Mouse (Mus musculus): ENCODE measurements around the gene Metap1.

The Metap1 gene

DNA sequence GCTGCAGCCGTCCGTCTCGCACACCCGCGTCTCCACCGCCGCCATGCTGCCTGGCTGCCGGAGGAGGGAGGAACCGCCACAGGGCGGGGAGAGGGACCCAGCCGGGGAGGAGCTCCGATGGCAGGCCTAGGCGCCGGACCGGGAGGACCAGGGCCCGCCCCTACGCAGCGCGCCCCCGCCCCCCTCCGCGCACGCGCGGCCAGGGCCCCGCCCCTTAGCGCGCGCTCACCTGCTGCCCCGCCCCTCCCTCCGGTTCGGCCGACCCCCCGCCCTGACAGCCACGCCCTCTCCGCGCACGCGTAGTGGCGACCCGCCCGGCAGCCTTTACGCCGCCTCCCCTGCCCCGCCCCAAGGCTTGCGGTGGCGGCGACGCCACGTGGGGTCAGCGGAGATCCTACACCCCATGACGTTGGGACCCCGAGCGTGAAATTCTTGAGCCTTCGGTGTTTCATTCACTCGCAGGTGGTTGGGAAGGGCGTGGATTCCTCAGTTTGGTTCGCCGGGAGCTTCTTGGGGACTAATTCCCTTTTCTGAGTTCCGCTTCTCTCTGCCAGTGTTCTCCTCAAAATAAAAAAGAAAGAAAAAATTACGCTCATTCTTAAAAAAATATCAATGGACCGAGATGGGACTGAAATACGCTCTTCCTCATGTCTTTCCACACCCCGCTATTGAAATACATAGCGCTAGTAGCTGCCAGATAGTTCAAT is at the start of gene Metap1:
TSS of gene Metap1 (minus strand) at position 189 of the 707 bp plus-strand sequence.
- DNase-seq: peak; percentile 94

DNA sequence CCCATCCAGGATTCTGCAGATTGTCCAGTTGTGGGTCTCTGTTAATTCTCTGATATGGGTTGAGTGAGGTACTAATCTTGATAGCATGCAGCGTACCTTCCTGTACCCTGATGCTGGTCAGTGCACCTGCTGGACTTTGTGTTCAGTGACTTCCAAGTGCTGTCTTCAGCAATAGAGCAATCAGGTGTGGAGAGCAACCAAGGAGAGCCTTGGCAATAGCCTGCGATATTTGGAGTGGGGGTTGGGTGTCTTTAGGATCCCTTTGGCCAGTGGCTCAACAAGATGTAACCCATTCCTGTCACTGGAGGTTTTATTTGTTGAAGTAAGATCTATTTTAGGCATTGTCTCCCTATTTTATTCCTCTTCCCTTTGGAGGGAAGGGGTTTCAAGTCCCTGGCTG is 46.7 kb upstream of the Metap1 start:
- no peak for DNase-seq

DNA sequence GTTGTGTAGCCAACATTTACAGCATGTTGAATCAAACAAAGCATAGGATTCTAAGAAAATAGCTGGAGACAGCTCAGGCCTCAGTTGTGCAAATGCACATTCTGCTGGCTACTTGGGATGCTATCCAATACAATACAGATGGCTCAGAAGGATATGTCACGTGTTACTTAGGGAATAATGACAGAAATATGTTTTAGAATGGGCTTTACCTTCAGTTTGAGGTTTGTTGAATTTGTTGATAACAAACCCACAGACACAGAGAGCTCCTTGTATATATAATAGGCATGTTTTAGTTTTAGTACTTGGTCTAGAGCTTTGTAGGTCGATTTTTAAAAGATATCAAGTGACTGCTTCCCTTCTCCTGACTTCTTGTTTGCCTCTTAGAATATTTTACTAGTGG is 43.4 kb upstream of the Metap1 start:
- no peak for DNase-seq

DNA sequence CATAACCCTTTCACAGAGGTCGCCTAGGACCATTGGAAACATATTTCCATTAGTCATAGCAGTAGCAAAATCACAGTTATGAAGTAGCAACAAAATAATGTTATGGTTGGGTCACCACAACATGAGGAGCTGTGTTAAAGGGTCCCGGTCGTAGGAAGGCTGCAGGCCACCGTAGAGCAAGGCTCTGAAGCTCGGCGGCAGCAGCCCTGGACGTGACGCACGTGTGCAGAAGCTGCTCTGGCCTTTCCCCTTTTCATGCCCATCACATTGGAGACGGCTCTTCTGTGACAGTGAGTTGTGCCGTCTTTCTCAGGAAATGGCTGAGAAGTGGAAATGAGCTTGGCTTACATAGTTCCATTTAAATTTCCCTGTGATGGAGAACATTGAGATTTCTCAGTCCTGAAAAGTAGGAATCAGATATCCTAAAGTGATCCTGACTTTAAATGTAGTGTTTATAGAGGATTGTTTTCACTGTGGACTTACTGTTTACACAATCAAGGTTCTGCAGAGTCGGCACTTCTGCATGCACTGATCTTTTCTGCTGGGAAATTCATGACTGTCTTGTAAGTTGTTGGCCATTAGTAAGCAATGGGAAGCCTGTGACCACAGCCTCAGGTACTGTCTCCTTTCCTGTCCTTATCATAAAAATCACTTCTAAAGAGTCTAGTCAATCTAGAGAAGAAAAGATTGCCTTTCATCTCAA is 42.3 kb upstream of the Metap1 start:
- no peak for DNase-seq

DNA sequence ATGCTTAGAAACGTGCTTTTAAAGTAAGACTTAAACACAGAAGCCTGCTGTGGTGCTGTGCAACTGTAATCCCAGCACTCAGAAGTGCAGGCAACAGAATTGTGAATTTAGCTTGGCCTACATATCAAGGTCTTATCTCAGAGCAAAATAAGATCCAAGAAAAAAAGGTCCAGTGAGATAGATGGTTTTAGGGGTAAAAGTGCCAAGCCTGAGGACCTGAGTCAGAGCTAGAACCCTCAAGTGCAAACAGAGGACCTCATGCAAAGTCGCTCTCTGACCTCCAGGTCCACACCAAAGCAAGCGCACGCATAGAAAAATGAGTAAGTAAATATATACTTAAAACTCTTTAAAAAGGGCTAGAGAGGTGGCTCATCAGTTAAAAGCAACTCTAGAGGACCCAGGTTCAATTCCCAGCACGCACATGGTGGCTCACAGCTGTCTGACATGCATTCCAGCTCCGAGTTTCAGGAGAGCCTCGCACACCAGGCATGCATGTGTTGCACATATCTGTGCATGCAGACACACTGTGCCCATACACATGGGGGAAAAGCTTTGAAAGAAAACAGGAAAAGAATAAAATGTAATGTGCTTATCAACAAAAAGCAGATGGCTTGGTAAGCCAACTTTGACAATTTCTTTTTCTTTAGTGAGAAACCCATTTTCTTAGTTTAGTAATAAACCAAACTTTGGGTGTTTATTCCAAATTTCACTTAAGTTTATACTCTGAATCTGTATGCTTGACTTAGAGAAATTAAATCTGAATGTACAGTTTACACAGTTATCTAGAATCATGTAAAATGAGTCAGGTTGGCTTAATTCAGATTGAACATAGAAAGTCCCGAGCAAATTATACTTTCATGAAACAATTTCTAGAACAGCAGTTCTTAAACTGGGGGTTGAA is 41.5 kb upstream of the Metap1 start:
- no peak for DNase-seq

DNA sequence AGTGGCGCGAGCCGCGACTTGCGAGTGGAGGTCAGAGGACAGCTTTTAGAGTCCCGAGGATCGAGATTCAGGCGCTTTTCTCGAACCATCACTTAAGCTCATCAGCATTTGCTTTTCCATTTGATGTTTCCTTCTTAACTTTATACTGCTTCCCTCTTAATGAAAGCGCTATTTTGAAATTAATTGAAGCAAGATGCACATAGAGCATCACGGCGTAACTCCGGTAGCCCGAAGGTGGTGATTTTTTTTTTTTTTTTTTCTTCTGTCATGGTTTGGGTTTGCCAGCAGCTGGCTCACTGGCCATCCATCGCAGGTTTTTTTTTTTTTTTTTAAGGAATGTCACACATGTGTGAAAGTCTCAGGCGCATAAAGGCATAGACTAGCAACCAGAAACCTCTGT is 39.0 kb upstream of the Metap1 start:
- no peak for DNase-seq

DNA sequence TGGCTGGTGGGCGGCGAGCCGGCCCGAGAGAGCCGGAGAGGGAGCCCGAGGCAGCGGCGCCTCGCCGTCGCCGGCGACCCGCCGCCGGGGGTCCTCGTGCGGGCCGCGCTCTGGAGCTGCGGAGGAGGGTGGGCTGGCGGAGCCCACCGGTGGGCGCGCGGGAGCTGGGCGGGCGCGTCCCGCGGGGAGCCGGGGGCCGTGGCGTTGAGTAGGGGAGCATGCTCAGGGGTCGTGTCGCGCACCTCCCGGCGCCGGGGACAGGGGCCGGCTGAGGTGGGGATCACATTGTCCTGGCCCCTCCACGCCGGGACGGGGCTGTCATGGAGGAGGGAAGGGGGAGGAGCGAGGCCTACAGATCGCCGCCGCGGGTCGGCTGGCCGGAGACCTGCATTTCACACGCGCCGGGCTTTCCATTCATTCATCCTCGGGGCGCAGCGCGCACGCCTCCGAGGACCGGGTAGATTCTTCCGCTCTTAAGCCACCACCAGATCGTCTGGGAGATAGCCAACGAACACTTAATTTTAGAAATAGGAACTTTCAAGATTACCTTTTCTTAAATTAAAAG is 38.4 kb upstream of the Metap1 start:
- DNase-seq: peak; percentile 80

DNA sequence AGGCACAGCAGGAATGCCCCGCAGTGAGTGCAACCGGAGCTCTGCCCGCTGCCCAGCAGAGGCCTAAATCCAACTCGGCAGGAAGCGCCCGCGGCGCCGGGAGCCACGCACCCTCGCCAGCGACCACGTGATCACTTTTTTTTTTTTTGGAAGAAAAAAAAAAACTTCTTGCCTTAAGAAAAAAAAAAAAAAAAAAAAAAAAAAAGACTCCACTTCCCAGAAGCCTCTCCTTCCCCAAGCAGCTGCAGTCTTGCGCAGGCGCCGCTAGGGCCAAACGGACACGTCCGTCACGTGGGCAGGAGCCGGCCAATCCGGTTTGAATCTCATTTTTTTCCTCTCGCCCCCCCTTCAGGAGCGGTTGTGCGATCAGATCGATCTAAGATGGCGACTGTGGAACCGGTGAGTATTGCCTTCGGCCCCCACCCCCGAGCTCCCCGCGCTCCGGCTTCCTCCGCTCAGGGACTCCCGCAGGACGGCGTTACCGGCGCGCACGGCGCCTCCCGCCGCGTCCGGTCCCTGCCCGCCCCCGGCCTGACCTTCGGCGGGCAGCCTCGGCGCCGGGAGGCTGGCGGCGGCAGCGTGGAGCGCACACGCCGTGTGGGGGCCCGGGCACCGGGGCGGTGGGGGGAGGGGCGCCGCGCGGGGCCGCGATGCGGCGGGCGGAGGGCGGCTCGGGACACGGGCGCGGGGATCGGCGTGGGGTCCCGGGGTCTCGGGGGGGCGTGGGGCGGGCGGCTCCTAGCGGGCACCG is 37.8 kb upstream of the Metap1 start:
- peak; percentile 99 for DNase-seq

DNA sequence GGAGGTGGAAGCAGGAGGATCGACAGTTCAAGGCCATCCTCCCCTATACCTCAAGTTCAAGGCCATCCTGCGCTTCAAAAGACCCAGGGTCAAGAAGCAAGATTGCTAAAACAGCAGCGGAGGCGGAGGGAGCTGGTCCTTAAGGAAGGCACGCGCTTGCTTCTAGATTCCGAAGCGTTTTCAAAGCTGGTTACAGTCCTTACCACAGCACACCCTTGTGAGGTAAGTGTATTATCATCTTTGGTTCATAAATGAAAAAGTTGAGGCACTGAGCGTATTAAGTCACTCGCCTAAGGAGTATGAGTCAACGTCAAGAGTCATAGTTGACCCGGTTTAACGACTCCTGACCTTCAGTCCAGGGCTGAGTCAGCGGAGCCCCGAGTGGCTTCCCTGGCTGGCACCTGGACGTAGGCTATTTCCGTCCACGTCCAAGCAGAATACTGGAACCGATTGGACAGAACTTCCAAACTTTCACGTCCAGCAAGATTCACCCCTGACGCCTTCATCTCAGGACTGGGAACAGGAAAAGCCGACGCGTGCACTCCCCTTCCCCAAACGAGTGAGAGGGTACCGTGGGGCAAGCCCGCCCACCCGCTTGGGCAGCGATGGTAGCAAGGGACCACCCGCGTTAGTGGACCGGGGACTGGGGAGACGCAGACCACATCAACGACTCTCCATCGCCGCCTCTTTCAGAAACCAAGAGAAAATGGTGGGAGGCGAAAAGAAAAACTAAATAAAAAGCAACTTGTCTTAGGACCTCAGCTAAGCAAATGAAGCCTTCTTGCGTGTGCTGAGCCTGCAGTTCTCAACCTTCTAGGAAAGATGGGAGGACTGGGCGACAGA is 37.0 kb upstream of the Metap1 start, which contains the start of gene Eif4e:
TSS of gene Eif4e (plus strand) at position 107 of the 843 bp plus-strand sequence.
- peak; percentile 77 for DNase-seq

DNA sequence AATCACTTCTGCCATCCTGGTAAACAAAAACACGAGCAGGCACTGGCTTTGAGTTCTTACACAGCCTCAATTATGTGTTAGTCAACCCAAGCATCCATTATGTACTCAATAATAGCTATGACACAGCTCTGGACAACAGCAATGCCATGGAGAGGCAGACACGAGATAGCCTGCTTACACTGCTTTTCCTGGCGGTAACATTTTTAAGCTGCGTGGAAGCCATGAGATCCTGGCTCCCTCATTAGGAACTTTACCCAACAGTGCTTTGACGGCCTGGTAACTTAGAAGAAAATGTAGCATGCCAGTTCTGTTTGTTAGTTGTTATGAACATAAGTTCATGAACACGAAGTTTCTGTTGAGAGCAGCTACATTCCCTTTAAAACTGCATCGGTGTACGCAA is 36.2 kb upstream of the Metap1 start:
- DNase-seq: no peak

DNA sequence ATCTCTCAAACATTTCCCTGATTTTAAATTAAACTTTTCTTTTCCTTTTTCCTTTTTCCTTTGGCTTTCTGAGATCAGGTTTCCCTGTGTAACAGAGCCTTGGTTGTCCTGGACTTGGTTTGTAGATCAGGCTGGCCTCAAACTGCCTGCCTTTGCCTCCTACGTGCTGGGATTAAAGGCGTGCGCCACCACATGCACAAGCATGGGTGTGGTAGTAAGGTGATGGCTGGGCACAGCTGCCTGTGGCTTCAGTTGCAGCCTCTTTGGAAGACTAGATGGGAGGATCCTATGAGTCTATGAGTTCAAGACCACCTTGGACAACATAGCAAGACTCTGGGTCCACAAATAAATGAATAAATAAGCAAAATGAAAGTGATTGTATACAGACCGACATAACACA is 34.6 kb upstream of the Metap1 start:
- no peak for DNase-seq

DNA sequence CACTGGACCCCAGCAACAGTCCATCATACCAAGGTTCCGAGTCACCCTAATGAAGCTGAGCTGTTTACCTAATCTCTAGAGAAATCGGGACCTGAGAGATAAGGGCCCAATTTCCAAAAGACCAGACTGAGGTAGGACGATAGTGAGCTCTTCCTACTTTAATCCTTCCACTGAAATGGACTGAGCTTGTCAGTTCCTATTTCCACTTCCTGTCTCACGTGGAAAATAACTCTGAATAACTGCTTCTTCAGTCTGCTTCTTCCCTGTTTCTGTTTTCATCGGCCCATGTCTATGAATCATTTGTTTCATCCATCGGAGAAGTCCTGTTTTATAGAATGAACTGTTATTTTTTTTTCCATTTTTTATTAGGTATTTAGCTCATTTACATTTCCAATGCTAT is 29.9 kb upstream of the Metap1 start:
- no peak for DNase-seq

DNA sequence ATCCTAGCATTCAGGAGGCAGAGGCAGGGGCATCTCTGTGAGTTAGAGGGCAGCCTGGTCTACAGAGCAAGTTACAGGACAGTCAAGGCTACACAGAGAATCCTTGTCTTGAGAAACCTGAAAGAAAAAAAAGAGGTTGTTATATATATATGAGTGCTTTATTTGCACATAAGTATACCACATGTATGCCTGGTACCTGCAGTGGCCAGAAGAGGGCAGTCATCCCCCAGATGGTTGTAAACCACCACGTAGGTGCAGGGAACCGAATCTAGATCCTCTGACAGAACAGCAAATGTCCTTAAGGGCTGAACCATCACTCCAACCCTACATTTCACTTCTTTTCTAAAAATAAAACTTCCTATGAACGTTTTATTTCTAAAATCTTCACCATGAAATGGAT is 28.6 kb upstream of the Metap1 start:
- DNase-seq: peak; percentile 32

DNA sequence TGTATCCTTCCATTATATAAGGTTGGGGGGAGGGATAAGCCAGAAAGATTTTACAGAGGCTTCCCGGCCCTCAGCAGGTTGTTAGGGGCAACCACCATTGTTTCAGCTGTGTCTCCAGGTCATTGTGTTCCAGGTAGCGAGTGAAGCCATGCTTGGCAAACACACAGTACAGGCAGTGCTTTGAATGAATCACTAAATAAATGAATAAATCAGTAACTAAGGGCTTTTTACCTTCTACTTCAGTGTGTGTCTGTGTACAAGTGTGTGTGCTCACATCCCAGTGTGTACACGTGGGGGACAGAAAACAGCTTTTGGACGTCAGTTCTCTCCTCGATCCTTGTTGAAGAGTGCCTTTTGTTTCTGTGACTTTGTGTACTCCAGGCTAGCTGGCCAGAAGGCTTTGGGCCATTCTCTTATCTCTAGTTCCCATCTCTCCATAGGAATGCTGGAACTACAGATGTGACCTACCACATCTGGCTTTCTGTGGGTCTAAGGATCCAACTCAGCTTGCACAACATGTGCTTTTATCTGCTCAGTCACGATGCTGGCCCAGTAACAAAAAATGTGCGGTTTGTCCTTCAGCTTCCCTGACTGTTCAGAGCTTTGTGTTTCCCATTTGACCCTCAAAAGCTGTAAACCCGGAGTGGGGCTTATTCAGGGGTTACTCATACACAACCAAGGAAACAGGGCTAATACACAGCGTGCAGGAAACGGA is 26.5 kb upstream of the Metap1 start:
- DNase-seq: no peak

DNA sequence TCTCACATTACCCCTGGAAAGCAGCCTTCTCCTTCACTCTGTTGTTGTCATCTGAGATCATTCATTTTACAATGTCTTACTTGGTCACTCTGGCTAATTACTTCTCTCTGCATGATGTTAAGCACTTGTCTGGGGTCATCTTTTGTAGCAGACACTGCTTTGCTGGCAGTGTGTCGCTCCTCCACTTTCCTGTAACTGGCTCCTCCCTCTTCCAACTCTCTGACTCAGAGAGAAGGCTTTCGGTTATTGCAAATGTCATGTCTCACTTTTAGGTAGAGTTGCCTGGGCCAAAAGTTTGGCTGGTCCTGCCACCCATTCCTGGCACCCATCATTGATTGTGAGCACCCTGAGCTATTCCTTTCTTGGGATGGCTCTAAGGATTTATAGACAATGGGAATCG is 25.4 kb upstream of the Metap1 start:
- no peak for DNase-seq

DNA sequence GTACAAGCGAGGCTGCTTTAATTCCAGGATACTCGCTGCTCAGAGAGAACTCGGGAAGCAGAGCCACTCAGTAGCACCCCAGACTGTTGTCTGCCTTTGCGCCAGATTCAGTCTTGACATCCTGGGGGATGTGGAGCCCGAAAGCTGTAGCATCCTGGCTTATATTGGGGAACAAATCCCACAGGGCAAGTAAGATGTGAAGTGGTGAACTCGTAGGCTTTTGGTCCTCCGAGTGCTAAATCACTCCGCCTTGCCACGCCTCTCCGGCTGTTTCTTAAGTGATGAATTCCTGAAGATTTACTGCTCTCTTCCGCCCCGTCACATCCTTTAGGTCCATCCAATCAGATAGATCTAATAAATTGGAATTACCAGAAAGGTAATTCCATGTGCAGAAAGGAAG is 23.9 kb upstream of the Metap1 start:
- no peak for DNase-seq

DNA sequence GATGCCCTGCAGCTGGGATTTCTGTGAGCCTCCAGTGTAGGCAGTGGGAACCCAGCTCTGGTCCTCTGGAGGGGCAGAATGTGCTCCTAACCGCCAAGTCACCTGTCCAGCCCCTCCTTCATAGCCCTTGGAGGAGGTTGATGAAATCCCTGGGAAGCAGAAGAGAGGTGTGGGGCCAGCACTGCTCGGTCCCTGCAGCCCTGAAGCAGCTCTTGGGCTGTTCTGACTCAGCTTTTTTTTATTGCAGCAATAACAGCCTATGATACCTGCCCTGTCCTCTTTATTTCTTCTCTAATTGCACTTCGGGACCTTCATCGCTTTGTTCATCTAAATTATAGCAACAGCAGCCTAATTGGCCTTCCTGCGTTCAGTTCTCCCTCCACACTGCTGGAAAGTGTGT is 21.2 kb upstream of the Metap1 start:
- no peak for DNase-seq

DNA sequence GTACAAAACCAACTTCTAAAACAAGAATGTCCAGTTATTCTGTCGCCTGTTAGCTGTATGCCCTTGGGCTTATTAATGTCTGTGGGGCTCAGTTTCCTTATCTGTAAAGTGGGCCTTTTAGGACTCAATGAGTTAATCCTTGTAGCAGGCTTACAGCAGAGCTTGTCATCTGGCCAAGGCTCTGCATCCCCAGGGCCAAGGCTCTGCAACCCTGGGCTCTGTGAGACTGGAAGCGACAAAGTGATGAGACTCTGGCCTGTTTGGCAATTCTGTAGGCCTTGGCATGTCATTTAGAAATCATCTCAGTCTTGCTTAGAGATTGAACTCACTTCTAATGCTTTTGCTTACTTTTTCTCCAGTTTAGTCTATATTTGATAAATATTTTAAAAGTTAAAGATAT is 20.3 kb upstream of the Metap1 start:
- no peak for DNase-seq

DNA sequence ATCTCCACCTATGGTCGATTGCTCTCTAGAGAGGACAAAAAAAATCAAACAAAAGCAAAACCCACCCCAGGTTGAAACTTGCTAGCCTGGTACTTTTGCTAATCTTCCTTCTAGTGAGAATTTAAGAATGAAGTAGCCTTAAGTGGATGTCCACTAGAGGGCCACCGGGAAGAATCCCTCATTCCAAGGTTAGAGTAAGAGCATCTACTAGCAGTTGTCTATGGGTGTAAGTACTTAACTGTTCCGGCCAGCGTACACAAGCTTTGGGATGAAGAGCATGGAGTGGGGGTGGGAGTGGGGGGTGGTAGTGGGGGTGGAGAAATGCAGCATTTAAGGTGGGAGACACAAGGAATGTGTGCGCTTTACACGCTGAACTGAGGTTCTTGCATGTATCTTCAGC is 17.4 kb upstream of the Metap1 start:
- DNase-seq: peak; percentile 66

DNA sequence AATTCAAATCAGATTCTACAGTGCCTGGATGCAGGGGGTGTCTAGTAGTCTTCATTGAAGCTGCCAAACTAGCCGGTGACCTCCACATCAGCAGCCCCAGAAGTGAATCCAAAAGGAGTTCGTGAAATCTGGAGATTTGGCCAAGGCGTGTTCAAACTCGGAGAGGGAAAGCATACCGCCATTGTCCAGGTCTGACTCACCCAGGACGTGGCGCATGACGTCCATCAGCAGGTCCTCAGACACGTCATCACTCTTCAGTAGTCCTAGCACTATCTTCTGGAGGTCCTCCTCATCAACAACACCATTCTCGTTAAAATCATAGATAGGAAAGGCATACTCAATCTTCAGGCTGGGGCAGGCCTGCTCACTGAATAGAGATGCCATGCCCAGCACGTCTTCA is 14.4 kb upstream of the Metap1 start:
- no peak for DNase-seq

Data from lung, postnatal 36 days (tissue).